Mouse (Mus musculus): Measurements from ENCODE around the gene C2cd3. TPM values are rescaled to one million over a fixed set of nuclear protein-coding genes. Genes with fewer than 3 reads are reported as not detected.

The C2cd3 gene
- polyA plus RNA-seq, 1 experiment from 2014 or later = 23.1 TPM

DNA sequence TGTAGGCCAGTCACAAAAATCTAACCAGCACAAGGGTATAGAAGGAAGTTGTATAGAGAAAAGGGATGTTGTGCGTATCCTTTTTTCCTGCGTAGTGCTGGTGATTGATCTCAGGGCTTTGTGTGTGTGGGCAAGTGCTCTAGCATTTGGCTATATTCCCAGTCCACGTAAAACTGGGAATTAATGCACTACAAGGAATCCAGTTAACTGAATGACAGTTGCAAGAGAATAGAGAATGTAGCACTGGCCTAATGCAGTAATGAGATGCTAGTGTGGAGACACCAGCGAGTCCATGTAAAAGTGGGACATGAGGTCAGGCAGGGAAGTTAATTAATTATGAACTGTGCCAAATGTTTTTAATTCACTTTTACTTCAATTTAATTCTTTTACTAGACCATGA is 30.7 kb downstream of the C2cd3 start:
- no peak overlapping the region for H3K4me2 ChIP-seq (replicated peaks)
- H3K9ac ChIP-seq = no peak overlapping the region
- WGBS = 85% methylated on average over 4 of the region's 4 CpGs
- no peaks in the 10 kb centered on the region for H3K4me1 ChIP-seq
- no peak overlapping the region for H3K27ac ChIP-seq (replicated peaks)
- H3K4me3 ChIP-seq (replicated peaks) = no peak overlapping the region
- H3K27me3 ChIP-seq = no peaks in the 10 kb centered on the region
- no peaks in the 10 kb centered on the region for H3K9me3 ChIP-seq (replicated peaks)
- no peak for ATAC-seq (ENCODE audit: insufficient number of reproducible peaks, low FRiP score, low TSS enrichment, low read depth)
- H3K36me3 ChIP-seq = peaks cover 61% of the 10 kb centered on the region

GRCm38 (mm10) chr7:100407677-100408076 is 35.6 kb downstream of the C2cd3 start:
- WGBS = 92% methylated on average over 5 of the region's 5 CpGs
- Histone ChIP-seq H3K27me3 (no peaks in the 10 kb centered on the region), H3K4me1 (no peaks in the 10 kb centered on the region), H3K9me3 (replicated peaks) (no peaks in the 10 kb centered on the region), H3K4me3 (replicated peaks) (no peak overlapping the region), H3K27ac (replicated peaks) (no peak overlapping the region), H3K4me2 (replicated peaks) (no peak overlapping the region), H3K9ac (no peak overlapping the region), H3K36me3 (peaks cover 67% of the 10 kb centered on the region)
- ATAC-seq (ENCODE audit: insufficient number of reproducible peaks, low FRiP score, low TSS enrichment, low read depth) = no peak

GRCm38 (mm10) chr7:100408684-100409083 is 36.7 kb downstream of the C2cd3 start:
- Histone ChIP-seq H3K4me1 (no peaks in the 10 kb centered on the region), H3K4me2 (replicated peaks) (no peak overlapping the region), H3K4me3 (replicated peaks) (no peak overlapping the region), H3K36me3 (peaks cover 70% of the 10 kb centered on the region), H3K9ac (no peak overlapping the region), H3K9me3 (replicated peaks) (no peaks in the 10 kb centered on the region), H3K27me3 (no peaks in the 10 kb centered on the region), H3K27ac (replicated peaks) (no peak overlapping the region)
- ATAC-seq (ENCODE audit: insufficient number of reproducible peaks, low FRiP score, low TSS enrichment, low read depth) = no peak
- WGBS = 90% methylated on average over 4 of the region's 4 CpGs

- 81% methylated on average over 3 of the region's 3 CpGs for WGBS
- ATAC-seq (ENCODE audit: insufficient number of reproducible peaks, low FRiP score, low TSS enrichment, low read depth) = 0 out of 2 replicates have a peak, but pooled peaks have one; percentile 34
- Histone ChIP-seq H3K4me2 (replicated peaks) (no peak overlapping the region), H3K27ac (replicated peaks) (no peak overlapping the region), H3K9ac (no peak overlapping the region), H3K4me3 (replicated peaks) (no peak overlapping the region), H3K36me3 (peaks cover 76% of the 10 kb centered on the region), H3K27me3 (no peaks in the 10 kb centered on the region), H3K4me1 (no peaks in the 10 kb centered on the region), H3K9me3 (replicated peaks) (no peaks in the 10 kb centered on the region)
Measured at GRCm38 (mm10) chr7:100425795-100426194, 53.8 kb downstream of the C2cd3 start.

DNA sequence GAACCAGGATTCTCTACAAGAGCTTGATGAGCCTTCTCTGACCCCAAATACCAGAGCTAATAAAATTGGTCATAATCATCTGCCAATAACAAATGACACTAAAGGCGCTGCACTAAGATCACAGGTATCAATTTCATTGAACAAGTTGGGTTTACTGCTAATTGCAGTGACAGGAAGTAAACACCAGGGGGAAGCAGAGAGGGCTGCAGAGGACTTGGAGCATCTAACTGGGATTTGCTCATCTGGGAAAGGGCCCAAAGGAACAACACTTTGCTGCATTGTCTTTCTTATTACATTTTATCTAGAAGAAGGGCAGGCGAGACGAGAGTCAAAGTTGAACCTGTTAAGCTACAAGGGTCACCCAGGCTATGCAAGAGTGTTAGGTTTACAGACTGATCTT is 57.1 kb downstream of the C2cd3 start:
- 56% methylated on average over 3 of the region's 3 CpGs for WGBS
- H3K9ac ChIP-seq = no peak overlapping the region
- no peaks in the 10 kb centered on the region for H3K27me3 ChIP-seq
- H3K9me3 ChIP-seq (replicated peaks) = no peaks in the 10 kb centered on the region
- no peaks in the 10 kb centered on the region for H3K4me1 ChIP-seq
- no peak overlapping the region for H3K27ac ChIP-seq (replicated peaks)
- peaks cover 73% of the 10 kb centered on the region for H3K36me3 ChIP-seq
- H3K4me2 ChIP-seq (replicated peaks) = no peak overlapping the region
- no peak overlapping the region for H3K4me3 ChIP-seq (replicated peaks)
- no peak for ATAC-seq (ENCODE audit: insufficient number of reproducible peaks, low FRiP score, low TSS enrichment, low read depth)

DNA sequence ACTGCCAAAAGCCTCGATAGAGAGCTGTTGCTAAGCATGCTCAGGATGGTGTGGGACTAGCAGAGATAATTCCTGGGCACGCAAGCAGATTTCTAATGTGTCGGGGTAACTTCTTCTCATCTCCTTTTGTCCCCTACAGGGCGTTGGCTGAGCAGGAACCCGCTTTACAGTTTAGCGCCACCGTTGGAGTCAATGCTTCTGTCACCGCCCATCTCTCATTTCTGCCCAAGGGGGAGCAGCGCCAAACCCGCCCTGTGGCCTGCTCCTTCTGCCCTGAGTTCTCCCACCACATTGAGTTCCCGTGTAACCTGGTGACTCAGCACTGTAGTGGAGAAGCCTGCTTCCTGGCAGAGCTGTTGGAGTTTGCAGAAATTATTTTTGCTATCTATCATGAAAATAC is 57.9 kb downstream of the C2cd3 start:
- ATAC-seq (ENCODE audit: insufficient number of reproducible peaks, low FRiP score, low TSS enrichment, low read depth) = no peak
- H3K9ac ChIP-seq = no peak overlapping the region
- no peak overlapping the region for H3K4me2 ChIP-seq (replicated peaks)
- H3K27ac ChIP-seq (replicated peaks) = no peak overlapping the region
- no peaks in the 10 kb centered on the region for H3K9me3 ChIP-seq (replicated peaks)
- H3K4me3 ChIP-seq (replicated peaks) = no peak overlapping the region
- 89% methylated on average over 11 of the region's 11 CpGs for WGBS
- peaks cover 69% of the 10 kb centered on the region for H3K36me3 ChIP-seq
- no peaks in the 10 kb centered on the region for H3K4me1 ChIP-seq
- H3K27me3 ChIP-seq = no peaks in the 10 kb centered on the region

DNA sequence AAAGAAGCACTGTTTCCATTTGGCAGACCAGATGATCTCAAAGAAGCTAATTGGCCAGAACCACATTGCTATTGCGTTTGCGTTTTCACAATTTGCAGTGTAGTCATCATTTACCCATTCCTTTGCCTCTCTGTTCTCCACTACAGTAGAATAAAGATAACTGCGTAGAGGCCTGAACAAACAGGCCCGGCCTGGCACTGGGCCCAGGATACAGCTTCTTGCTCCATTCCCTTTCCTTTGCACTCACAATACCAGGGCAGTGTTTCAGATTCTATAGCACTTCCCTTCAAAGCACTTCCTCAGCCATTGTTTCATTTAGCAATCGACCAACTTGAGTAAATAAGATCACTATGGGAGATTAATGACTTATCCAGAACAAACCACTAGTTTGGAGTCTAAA is 59.1 kb downstream of the C2cd3 start:
- Histone ChIP-seq H3K36me3 (peaks cover 67% of the 10 kb centered on the region), H3K9me3 (replicated peaks) (no peaks in the 10 kb centered on the region), H3K4me1 (no peaks in the 10 kb centered on the region), H3K4me2 (replicated peaks) (no peak overlapping the region), H3K4me3 (replicated peaks) (no peak overlapping the region), H3K27me3 (no peaks in the 10 kb centered on the region), H3K9ac (no peak overlapping the region), H3K27ac (replicated peaks) (no peak overlapping the region)
- no peak for ATAC-seq (ENCODE audit: insufficient number of reproducible peaks, low FRiP score, low TSS enrichment, low read depth)
- 75% methylated on average over 5 of the region's 5 CpGs for WGBS

GRCm38 (mm10) chr7:100433295-100433694 is 61.3 kb downstream of the C2cd3 start:
- ATAC-seq (ENCODE audit: insufficient number of reproducible peaks, low FRiP score, low TSS enrichment, low read depth) = no peak
- Histone ChIP-seq H3K36me3 (peaks cover 65% of the 10 kb centered on the region), H3K27me3 (no peaks in the 10 kb centered on the region), H3K4me2 (replicated peaks) (no peak overlapping the region), H3K4me1 (no peaks in the 10 kb centered on the region), H3K4me3 (replicated peaks) (no peak overlapping the region), H3K9me3 (replicated peaks) (no peaks in the 10 kb centered on the region), H3K9ac (no peak overlapping the region), H3K27ac (replicated peaks) (no peak overlapping the region)
- WGBS = 85% methylated on average over 6 of the region's 6 CpGs

GRCm38 (mm10) chr7:100443728-100444127 is 71.7 kb downstream of the C2cd3 start:
- WGBS = 77% methylated on average over 4 of the region's 4 CpGs
- no peak overlapping the region for H3K4me2 ChIP-seq (replicated peaks)
- no peak overlapping the region for H3K27ac ChIP-seq (replicated peaks)

DNA sequence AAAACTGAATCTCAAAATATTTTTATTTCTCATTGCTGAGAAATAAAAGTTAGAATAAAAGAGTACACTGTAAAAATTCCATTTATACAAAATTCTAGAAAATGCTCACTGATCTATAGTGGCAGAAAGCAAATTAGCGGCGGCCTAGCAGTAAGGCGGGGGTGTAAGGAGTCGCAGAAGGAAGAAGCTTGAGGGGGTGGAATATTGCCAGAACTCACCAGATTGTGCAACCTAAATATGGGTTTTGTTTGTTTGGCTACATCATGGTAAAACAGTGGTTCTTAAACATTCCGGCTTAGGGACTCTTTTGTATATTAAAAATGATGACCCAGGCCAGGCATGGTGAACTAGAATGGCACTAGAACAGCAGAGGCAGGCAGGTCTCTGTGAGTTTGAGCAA is 74.2 kb downstream of the C2cd3 start:
- Histone ChIP-seq H3K4me2 (replicated peaks) (no peak overlapping the region), H3K9me3 (replicated peaks) (no peaks in the 10 kb centered on the region), H3K27ac (replicated peaks) (no peak overlapping the region), H3K36me3 (peaks cover 74% of the 10 kb centered on the region), H3K27me3 (no peaks in the 10 kb centered on the region), H3K9ac (no peak overlapping the region), H3K4me1 (no peaks in the 10 kb centered on the region), H3K4me3 (replicated peaks) (no peak overlapping the region)
- ATAC-seq (ENCODE audit: insufficient number of reproducible peaks, low FRiP score, low TSS enrichment, low read depth) = no peak
- 93% methylated on average over 5 of the region's 5 CpGs for WGBS

More at GRCm38 (mm10) chr7:100443728-100444127, 71.7 kb downstream of the C2cd3 start:
- Histone ChIP-seq H3K4me1 (no peaks in the 10 kb centered on the region), H3K4me3 (replicated peaks) (no peak overlapping the region), H3K36me3 (peaks cover 61% of the 10 kb centered on the region), H3K9ac (no peak overlapping the region), H3K9me3 (replicated peaks) (no peaks in the 10 kb centered on the region), H3K27me3 (no peaks in the 10 kb centered on the region)
- ATAC-seq (ENCODE audit: insufficient number of reproducible peaks, low FRiP score, low TSS enrichment, low read depth) = no peak

GRCm38 (mm10) chr7:100448530-100448929 is 76.5 kb downstream of the C2cd3 start:
- Histone ChIP-seq H3K9ac (no peak overlapping the region), H3K36me3 (peaks cover 75% of the 10 kb centered on the region), H3K4me3 (replicated peaks) (no peak overlapping the region), H3K9me3 (replicated peaks) (no peaks in the 10 kb centered on the region), H3K4me2 (replicated peaks) (no peak overlapping the region), H3K27ac (replicated peaks) (no peak overlapping the region), H3K4me1 (no peaks in the 10 kb centered on the region), H3K27me3 (no peaks in the 10 kb centered on the region)
- WGBS = 90% methylated on average over 12 of the region's 12 CpGs
- no peak for ATAC-seq (ENCODE audit: insufficient number of reproducible peaks, low FRiP score, low TSS enrichment, low read depth)

GRCm38 (mm10) chr7:100448985-100449384 is 77.0 kb downstream of the C2cd3 start:
- Histone ChIP-seq H3K27ac (replicated peaks) (no peak overlapping the region), H3K4me3 (replicated peaks) (no peak overlapping the region), H3K4me2 (replicated peaks) (no peak overlapping the region), H3K9me3 (replicated peaks) (no peaks in the 10 kb centered on the region), H3K9ac (no peak overlapping the region), H3K27me3 (no peaks in the 10 kb centered on the region), H3K4me1 (no peaks in the 10 kb centered on the region), H3K36me3 (peaks cover 76% of the 10 kb centered on the region)
- no peak for ATAC-seq (ENCODE audit: insufficient number of reproducible peaks, low FRiP score, low TSS enrichment, low read depth)
- 99% methylated on average over 3 of the region's 3 CpGs for WGBS

Measured in embryonic facial prominence, embryonic 15.5 days (tissue).